Mouse (Mus musculus) hindbrain, postnatal 0 days (tissue): Measurements from ENCODE around the gene Isg20. TPM values are rescaled to one million over a fixed set of nuclear protein-coding genes. Genes with fewer than 3 reads are reported as not detected.
A peak's percentile ranks its signal among the peaks of the same experiment; 100 is the strongest.

Experiments
- ATAC-seq: fragments of 200-750 bp; cut with Nextera tagmentation; 2 replicates; pipeline ENCODE4 v1.8.0; 2017; ENCODE audit warnings: mild to moderate bottlenecking, moderate TSS enrichment, moderate library complexity
- DNase-seq: peaks from one replicate; pipeline ENCODE4 v3.0.0-alpha.2; 2015; ENCODE audit warnings: low spot score
- H3K27ac ChIP-seq: fragments of 300-500 bp; sonication (generic); 2 replicates; pipeline ENCODE4 v1.5.1; 2014; ENCODE audit warnings: mild to moderate bottlenecking
- H3K27me3 ChIP-seq: fragments of 300-500 bp; sonication (generic); 2 replicates; pipeline ENCODE4 v1.6.1; 2014; ENCODE audit warnings: low read length, mixed read lengths; ENCODE audit not compliant: insufficient read depth
- H3K36me3 ChIP-seq: fragments of 300-500 bp; sonication (generic); 2 replicates; pipeline ENCODE4 v1.6.1; 2014; ENCODE audit warnings: low read length, mixed read lengths; ENCODE audit not compliant: insufficient read depth
- H3K4me1 ChIP-seq: fragments of 300-500 bp; sonication (generic); 2 replicates; pipeline ENCODE4 v1.6.1; 2014; ENCODE audit warnings: antibody characterized with exemption, low read length, mixed read lengths; ENCODE audit not compliant: insufficient read depth
- H3K4me2 ChIP-seq: fragments of 300-500 bp; sonication (generic); 2 replicates; pipeline ENCODE4 v1.6.1; 2014; ENCODE audit warnings: low read depth, mild to moderate bottlenecking, low read length, moderate library complexity, mixed read lengths
- H3K4me3 ChIP-seq: fragments of 300-500 bp; sonication (generic); 2 replicates; pipeline ENCODE4 v1.5.1; 2014; ENCODE audit warnings: low read length
- H3K9ac ChIP-seq: fragments of 300-500 bp; sonication (generic); replicated peaks from 2 replicates; pipeline ENCODE4 v1.6.1; 2014; ENCODE audit warnings: mild to moderate bottlenecking, low read length, moderate library complexity, mixed read lengths
- H3K9me3 ChIP-seq: fragments of 300-500 bp; sonication (generic); 2 replicates; pipeline ENCODE4 v1.6.1; 2016; ENCODE audit warnings: low read length, mixed read lengths
- CTCF ChIP-seq: IDR thresholded peaks from 2 replicates; pipeline ENCODE4 v1.5.1; 2016; ENCODE audit warnings: antibody characterized with exemption, control low read depth, low read depth
- WGBS: fragments of 180-500 bp; shearing (Covaris S2); extraction: QIAGEN DNeasy Blood & Tissue Kit; methylation state at CpG from one replicate; pipeline ENCODE4 v1.1.7; 2014; 5-methylcytosine and 5-hydroxymethylcytosine counted together
- microRNA-seq, 2 experiments: library from miRNA; unstranded; fragments of <30 nt; microRNA quantifications; one replicate each; pipeline ENCODE4; 2016
- polyA plus RNA-seq: library from polyadenylated mRNA; unstranded; fragments of >200 nt; fragmentation: Nextera tagmentation; extraction: Ambion mirVana; gene quantifications from 2 replicates; pipeline ENCODE4 v1.2.1, GENCODE M21; 2015
- total RNA-seq: library from RNA; depleted of rRNA; stranded (reverse); fragments of >200 nt; gene quantifications from 2 replicates; pipeline ENCODE4 v1.2.3, GENCODE M21; 2014; rRNA removed

The Isg20 gene
- total and polyA plus RNA-seq, 2 experiments from 2014 or later: 0.76 to 4.1 TPM

GRCm38 (mm10) chr7:78942544-78942943, 29.3 kb downstream of the Isg20 start:
- Histone ChIP-seq H3K4me2 (no peak overlapping the region), H3K27ac (no peak overlapping the region), H3K4me1 (no peaks in the 10 kb centered on the region), H3K9me3 (no peaks in the 10 kb centered on the region), H3K9ac (no peak overlapping the region), H3K36me3 (no peaks in the 10 kb centered on the region), H3K27me3 (no peaks in the 10 kb centered on the region), H3K4me3 (no peak overlapping the region)
- ATAC-seq (no peak), DNase-seq (no peak)
- TF ChIP-seq CTCF: no peak
- WGBS: 90% methylated on average over 2 of the region's 2 CpGs

GRCm38 (mm10) chr7:78953886-78954572, 40.8 kb downstream of the Isg20 start:
- TF ChIP-seq CTCF: no peak
- 29% methylated on average over 11 of the region's 11 CpGs for WGBS
- Histone ChIP-seq H3K4me3 (no peak overlapping the region), H3K9ac (no peak overlapping the region), H3K27me3 (no peaks in the 10 kb centered on the region), H3K4me1 (peaks cover 7% of the 10 kb centered on the region; the same call in 1 of the 2 replicates), H3K9me3 (no peaks in the 10 kb centered on the region), H3K4me2 (no peak overlapping the region), H3K36me3 (no peaks in the 10 kb centered on the region), H3K27ac (no peak overlapping the region)
- peak; percentile 75; the same call in 1 of the 2 replicates for ATAC-seq
- peak; percentile 36 for DNase-seq

- no peak overlapping the region for H3K27ac ChIP-seq
- H3K4me1 ChIP-seq: peaks cover 7% of the 10 kb centered on the region; the same call in 1 of the 2 replicates
- no peaks in the 10 kb centered on the region for H3K27me3 ChIP-seq
- ATAC-seq (no peak), DNase-seq (no peak)
- no peaks in the 10 kb centered on the region for H3K36me3 ChIP-seq
- no peaks in the 10 kb centered on the region for H3K9me3 ChIP-seq
- no peak overlapping the region for H3K4me2 ChIP-seq
- no peak overlapping the region for H3K4me3 ChIP-seq
- no peak for TF ChIP-seq CTCF
- H3K9ac ChIP-seq: no peak overlapping the region
- WGBS: 67% methylated on average over 6 of the region's 6 CpGs
Observed at GRCm38 (mm10) chr7:78954619-78955018, 41.4 kb downstream of the Isg20 start.

- Histone ChIP-seq H3K9me3 (no peaks in the 10 kb centered on the region), H3K36me3 (no peaks in the 10 kb centered on the region), H3K4me2 (no peak overlapping the region), H3K9ac (no peak overlapping the region), H3K4me1 (peaks cover 7% of the 10 kb centered on the region; the same call in 1 of the 2 replicates), H3K4me3 (no peak overlapping the region), H3K27ac (no peak overlapping the region), H3K27me3 (no peaks in the 10 kb centered on the region)
- WGBS: 66% methylated on average over 6 of the region's 6 CpGs
- peak; percentile 38 for DNase-seq
- no peak for TF ChIP-seq CTCF
- no peak for ATAC-seq
Observed at GRCm38 (mm10) chr7:78955086-78955485, 41.9 kb downstream of the Isg20 start.

- no peak for TF ChIP-seq CTCF
- H3K27me3 ChIP-seq: no peaks in the 10 kb centered on the region
- H3K36me3 ChIP-seq: no peaks in the 10 kb centered on the region
- WGBS: 38% methylated on average over 6 of the region's 6 CpGs
- peak; percentile 66 for ATAC-seq
- peak; percentile 79 for DNase-seq
- no peaks in the 10 kb centered on the region for H3K9me3 ChIP-seq
- H3K4me2 ChIP-seq: no peak overlapping the region
- H3K4me3 ChIP-seq: no peak overlapping the region
- peaks cover 7% of the 10 kb centered on the region; the same call in 1 of the 2 replicates for H3K4me1 ChIP-seq
- no peak overlapping the region for H3K9ac ChIP-seq
- no peak overlapping the region for H3K27ac ChIP-seq
Observed at GRCm38 (mm10) chr7:78958499-78959073, 45.4 kb downstream of the Isg20 start.

- Histone ChIP-seq H3K9ac (no peak overlapping the region), H3K27me3 (no peaks in the 10 kb centered on the region), H3K36me3 (no peaks in the 10 kb centered on the region), H3K27ac (no peak overlapping the region), H3K9me3 (no peaks in the 10 kb centered on the region), H3K4me3 (no peak overlapping the region), H3K4me2 (no peak overlapping the region), H3K4me1 (no peaks in the 10 kb centered on the region)
- WGBS: 74% methylated on average over 3 of the region's 3 CpGs
- ATAC-seq: no peak
- no peak for DNase-seq
- no peak for TF ChIP-seq CTCF
Observed at GRCm38 (mm10) chr7:78963891-78964290, 50.7 kb downstream of the Isg20 start.

Small RNAs within 50 kb of the gene (microRNA-seq; reads per million reads assigned to microRNA genes)
- gene Mir7-2: 279 to 309 reads per million in 2 experiments

Other genes with a start within 250 kb of the Isg20 start
- 88.4 and 90.8 TPM in 2 replicates for gene Ntrk3, start 175.4 kb upstream of the Isg20 start, total RNA-seq
- 23.5 and 24.5 TPM in 2 replicates for gene Ntrk3, start 175.4 kb upstream of the Isg20 start, polyA plus RNA-seq
- gene Mrps11, start 130.3 kb upstream of the Isg20 start, total RNA-seq: 48.8 and 56.8 TPM in 2 replicates
- 60.6 and 63.4 TPM in 2 replicates for gene Mrps11, start 130.3 kb upstream of the Isg20 start, polyA plus RNA-seq
- 23.3 and 26.7 TPM in 2 replicates for gene Mrpl46, start 129.9 kb upstream of the Isg20 start, total RNA-seq
- 71.2 and 71.4 TPM in 2 replicates for gene Mrpl46, start 129.9 kb upstream of the Isg20 start, polyA plus RNA-seq
- 10.4 and 13.6 TPM in 2 replicates for gene Det1, start 66.2 kb upstream of the Isg20 start, total RNA-seq
- 6.4 and 6.9 TPM in 2 replicates for gene Det1, start 66.2 kb upstream of the Isg20 start, polyA plus RNA-seq
- 36.6 and 43.0 TPM in 2 replicates for gene Aen, start 17.6 kb upstream of the Isg20 start, total RNA-seq
- 49.3 and 54.4 TPM in 2 replicates for gene Aen, start 17.6 kb upstream of the Isg20 start, polyA plus RNA-seq
- gene Acan, start 140.1 kb downstream of the Isg20 start, total RNA-seq: 3.2 and 3.8 TPM in 2 replicates
- gene Acan, start 140.1 kb downstream of the Isg20 start, polyA plus RNA-seq: 0.42 and 0.51 TPM in 2 replicates
- gene Hapln3, start 217.6 kb downstream of the Isg20 start, total RNA-seq: 5.7 and 10.0 TPM in 2 replicates
- gene Hapln3, start 217.6 kb downstream of the Isg20 start, polyA plus RNA-seq: 2.2 and 2.5 TPM in 2 replicates
- gene Mfge8, start 235.6 kb downstream of the Isg20 start, total RNA-seq: 306 and 331 TPM in 2 replicates
- 306 and 345 TPM in 2 replicates for gene Mfge8, start 235.6 kb downstream of the Isg20 start, polyA plus RNA-seq